Mouse (Mus musculus): Measurements from ENCODE around the gene Fam222b.
A peak's percentile ranks its signal among the peaks of the same experiment; 100 is the strongest.
"Not testable (repeated sequence)": the region's sequence is repeated elsewhere in the genome, so short reads cannot be mapped to it uniquely, and the experiment has no call there.

Gene Fam222b

GRCm38 (mm10) chr11:78094504-78095143 is at the start of gene Fam222b:
Fam222b (plus strand) TSS chr11:78094660.
- DNase-seq (ENCODE audit: low read depth, low spot score) = peak; percentile 79

GRCm38 (mm10) chr11:78044758-78045251 is 49.7 kb upstream of the Fam222b start:
- no peak for DNase-seq (ENCODE audit: low read depth, low spot score)

GRCm38 (mm10) chr11:78048637-78049036 is 45.8 kb upstream of the Fam222b start:
- DNase-seq (ENCODE audit: low read depth, low spot score) = not testable (repeated sequence)

DNA sequence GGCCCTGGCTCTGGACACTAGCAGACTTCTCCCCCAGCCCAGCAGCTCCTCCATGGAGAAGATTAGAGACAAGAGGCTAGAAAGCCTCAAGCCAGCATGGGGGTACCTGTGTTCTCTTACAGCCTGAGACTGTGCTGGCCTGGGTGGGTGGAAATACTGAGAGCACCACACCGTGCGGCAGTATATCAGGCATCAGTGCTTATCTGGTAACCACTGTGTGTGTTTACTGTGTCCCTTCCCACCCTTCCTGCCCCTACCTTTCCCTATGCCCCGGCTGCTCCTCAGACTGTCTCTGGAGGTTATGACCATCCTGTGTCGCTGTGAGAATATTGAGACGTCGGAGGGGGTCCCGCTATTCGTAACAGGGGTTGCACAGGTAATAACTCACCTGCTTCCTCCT is 41.4 kb upstream of the Fam222b start:
- no peak for DNase-seq (ENCODE audit: low read depth, low spot score)

DNA sequence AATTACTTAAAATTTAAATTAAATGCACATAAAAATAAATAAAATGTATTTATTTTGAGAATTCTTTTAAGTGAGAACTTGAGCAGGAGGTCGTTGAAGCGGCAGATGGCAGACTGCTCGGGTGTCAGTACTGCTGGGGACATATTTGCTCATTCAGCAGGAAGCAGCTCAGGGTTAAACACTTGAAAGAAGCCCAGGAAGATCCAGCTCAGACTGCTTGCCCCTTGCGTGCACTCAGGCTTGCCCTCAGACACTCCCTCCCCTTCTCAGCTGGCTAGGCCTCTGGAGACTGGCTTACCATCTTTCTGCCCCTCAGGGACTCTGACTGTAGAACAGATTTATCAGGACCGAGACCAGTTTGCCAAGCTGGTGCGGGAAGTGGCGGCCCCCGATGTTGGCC is 37.5 kb upstream of the Fam222b start:
- no peak for DNase-seq (ENCODE audit: low read depth, low spot score)

- DNase-seq (ENCODE audit: low read depth, low spot score) = no peak
These were observed 34.4 kb upstream of the Fam222b start for GRCm38 (mm10) chr11:78059833-78060757.

DNA sequence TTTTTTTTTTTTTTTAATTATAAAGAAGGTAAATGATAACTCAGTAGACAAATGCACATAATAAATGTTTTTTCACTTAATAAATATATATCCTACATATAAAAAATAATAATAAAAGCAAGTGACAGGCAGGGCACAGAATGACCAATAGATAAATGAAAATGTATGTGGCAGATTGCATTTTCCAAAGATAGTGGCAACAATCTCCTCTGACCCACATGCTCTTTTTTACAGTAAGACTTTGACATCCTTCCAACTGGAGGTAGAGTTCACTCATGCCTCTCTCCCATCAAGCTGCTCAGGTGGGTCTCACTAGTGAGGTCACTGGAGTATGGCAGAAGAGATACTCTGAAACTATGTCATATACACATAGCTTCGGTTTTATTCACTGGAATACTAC is 31.9 kb upstream of the Fam222b start:
- DNase-seq (ENCODE audit: low read depth, low spot score) = no peak

GRCm38 (mm10) chr11:78065906-78066305 is 28.6 kb upstream of the Fam222b start:
- no peak for DNase-seq (ENCODE audit: low read depth, low spot score)

- no peak for DNase-seq (ENCODE audit: low read depth, low spot score)
These were observed 27.8 kb upstream of the Fam222b start for GRCm38 (mm10) chr11:78066641-78067040.

- no peak for DNase-seq (ENCODE audit: low read depth, low spot score)
These were observed 26.9 kb upstream of the Fam222b start for GRCm38 (mm10) chr11:78067566-78067965.

- no peak for DNase-seq (ENCODE audit: low read depth, low spot score)
These were observed 25.3 kb upstream of the Fam222b start for GRCm38 (mm10) chr11:78069130-78069529.

DNA sequence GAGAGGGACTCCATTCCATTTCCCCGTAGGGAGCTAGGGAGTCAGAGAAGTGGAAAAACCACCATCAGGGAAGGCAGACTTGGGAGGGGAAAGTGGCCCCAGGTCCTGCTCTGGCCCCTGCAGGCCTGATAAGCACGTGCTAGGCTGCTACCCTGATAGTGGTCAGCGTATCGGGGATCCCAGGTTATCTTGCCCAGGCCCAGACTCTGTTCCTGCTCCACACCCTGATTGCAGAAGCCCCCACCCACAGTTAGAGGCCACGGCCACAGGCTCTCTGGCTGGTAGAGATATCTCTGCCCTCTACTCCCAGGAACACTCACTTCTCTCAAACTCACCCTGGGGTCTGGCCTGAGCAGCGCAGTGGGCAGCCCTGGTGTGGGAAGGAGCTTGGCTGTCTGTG is 24.8 kb upstream of the Fam222b start:
- DNase-seq (ENCODE audit: low read depth, low spot score) = no peak

- DNase-seq (ENCODE audit: low read depth, low spot score) = no peak
These were observed 22.5 kb upstream of the Fam222b start for GRCm38 (mm10) chr11:78071938-78072337.

DNA sequence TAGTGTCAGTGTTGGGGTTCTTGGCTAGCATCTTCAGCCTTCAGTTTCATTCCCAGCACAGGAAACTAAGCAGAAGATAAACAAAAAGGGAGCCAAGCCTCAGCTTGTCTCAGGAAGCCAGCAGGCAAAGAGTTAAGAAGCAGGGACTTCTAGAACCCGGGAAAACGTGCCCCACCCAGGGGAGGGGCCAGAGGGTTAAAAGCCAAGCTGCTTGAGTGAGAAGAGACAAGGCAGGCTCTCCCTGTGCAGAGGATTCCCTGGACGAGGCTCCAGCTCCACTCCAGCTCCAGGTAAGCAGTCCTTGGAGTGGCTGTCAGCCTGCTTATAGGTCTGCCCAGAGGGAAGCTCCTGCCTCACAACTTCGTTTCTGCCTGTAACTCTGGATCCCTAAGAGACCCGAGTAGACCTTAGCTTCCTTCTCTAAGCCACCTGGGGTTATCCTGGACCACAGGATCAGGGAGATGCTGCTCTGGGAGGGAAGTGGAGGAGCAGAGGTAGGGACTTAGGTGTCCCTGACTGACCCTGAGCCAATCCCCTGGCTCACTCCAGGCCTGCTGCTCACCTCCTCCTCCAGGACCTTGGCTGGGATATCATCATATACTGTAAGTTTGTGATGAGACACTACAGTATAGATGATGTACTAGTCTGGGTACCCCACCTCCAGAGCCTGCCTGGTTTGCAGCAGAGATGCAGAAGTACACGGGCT is 21.9 kb upstream of the Fam222b start:
- DNase-seq (ENCODE audit: low read depth, low spot score) = no peak

- DNase-seq (ENCODE audit: low read depth, low spot score) = no peak
These were observed 20.7 kb upstream of the Fam222b start for GRCm38 (mm10) chr11:78073577-78074276.

- no peak for DNase-seq (ENCODE audit: low read depth, low spot score)
These were observed 20.2 kb upstream of the Fam222b start for GRCm38 (mm10) chr11:78074277-78074652.

DNA sequence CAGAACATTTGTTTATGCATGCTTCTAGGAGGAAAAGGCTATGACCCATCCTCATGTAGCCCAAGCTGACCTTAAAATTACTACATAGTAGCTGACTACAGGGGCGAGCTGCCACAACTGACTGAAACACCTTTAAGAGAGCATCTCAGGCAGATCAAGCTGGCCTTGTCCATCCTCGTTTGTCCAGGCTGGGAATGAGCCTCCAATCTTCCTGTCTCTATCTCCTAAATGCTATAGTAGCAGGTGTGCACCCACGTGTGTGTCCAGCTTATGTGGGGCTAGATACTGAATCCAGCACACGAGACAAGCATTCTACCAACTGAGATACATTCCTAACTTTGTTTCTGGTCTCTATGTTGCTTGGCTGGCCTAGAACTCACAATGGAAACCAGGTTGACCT is 19.8 kb upstream of the Fam222b start:
- DNase-seq (ENCODE audit: low read depth, low spot score) = no peak

DNA sequence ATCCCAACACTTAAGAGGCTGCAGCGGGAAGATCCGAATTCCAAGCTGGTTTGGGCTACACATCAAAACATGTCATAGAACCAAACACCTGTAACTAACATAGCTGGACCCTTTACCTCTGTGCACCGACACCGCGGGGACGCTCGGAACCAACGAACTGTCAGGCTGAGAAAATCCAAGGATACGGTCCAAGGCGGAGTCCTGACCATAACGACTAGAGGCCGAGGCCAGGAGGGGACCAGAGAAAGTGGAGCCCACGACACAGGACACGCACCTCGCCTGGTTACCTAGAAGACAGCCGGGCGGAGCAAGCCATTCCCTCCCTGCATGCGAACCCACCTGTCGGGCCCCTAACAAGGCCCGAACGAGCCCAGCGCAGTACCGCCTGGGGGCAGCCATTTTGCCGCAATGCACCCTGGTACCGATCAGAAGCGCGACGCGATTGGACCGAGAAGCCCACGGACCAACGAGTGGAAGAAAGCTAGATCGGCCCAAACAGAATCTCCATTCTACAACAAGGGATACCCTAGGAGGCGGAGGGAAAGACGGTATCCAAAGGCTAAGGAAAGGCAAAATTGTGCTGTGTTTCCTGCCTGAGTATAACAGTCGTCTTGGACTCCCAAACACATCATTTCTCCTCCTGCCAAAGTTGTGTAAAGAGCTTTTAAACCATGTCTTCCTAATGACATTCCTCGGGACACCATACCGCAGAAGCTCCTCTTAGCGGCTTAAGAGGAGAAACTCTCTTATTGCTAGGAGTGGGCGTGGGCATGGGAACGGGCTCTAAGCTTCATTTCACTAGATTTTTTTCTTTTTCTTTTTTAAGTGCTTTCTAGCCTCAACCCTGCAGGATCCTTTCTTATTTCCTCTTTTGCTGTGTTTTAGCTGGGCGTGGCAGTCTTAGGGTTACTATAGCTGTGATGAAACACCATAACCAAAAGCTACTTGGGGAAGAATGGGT is 14.2 kb upstream of the Fam222b start, which contains the start of gene Eral1:
Eral1 (minus strand) TSS at position 423 of the 961 bp plus-strand sequence.
- peak; percentile 92 for DNase-seq (ENCODE audit: low read depth, low spot score)

- DNase-seq (ENCODE audit: low read depth, low spot score) = no peak
These were observed 10.9 kb upstream of the Fam222b start for GRCm38 (mm10) chr11:78083595-78083994.

- no peak for DNase-seq (ENCODE audit: low read depth, low spot score)
These were observed 7.5 kb upstream of the Fam222b start for GRCm38 (mm10) chr11:78086925-78087479.

All from telencephalon, adult 2 months (tissue).